Mouse (Mus musculus) c-Kit-positive CD71-negative TER-119-negative erythroid progenitor cells, embryonic 14.5 days (primary cell): Measurements from ENCODE around the gene Pgr15l.

ENCODE experiments used
- DNase-seq: peaks from one replicate; pipeline ENCODE4 v3.0.0-alpha.2; 2013; ENCODE audit warnings: low read depth

Pgr15l gene

DNA sequence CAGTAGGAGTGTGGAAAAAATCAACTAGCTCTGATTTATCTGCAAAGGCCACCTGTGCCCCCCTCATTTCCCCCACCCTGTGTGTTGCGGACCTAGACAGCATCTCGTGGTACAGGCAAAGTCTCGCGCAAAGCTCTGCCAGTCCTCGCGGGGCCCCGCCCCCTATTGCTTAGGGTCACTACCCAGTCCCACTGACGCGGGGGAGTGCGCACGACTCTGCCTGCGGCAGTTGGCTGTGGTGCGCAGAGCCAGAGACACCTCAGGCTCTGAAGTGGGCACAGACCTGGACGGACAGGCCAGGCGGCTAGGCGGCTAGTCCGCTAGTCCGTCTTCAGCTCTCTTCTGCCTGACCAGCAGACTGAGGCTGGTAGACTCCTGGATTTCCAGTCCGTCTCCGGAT lies at the start of gene Pgr15l:
Pgr15l (plus strand) TSS at position 228 of the 400 bp plus-strand sequence.
- no peak for DNase-seq

DNA sequence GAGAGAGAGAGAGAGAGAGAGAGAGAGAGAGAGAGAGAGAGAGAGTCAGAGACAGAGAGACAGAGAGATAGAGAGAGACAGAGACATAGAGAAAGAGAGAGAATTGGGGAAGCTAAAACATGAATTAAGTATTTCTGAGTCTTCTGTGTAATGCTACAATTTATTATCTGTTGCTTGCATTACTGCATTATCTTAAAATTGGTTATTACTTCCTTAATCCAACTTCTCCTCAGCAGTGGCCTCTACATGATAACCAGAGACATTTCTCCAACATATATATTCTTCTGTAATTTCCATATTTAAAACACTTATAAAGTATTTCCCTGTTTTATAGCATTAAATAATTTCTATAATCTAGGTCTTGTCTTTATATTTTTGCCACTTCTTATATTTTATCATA lies 44.9 kb upstream of the Pgr15l start:
- no peak for DNase-seq

DNA sequence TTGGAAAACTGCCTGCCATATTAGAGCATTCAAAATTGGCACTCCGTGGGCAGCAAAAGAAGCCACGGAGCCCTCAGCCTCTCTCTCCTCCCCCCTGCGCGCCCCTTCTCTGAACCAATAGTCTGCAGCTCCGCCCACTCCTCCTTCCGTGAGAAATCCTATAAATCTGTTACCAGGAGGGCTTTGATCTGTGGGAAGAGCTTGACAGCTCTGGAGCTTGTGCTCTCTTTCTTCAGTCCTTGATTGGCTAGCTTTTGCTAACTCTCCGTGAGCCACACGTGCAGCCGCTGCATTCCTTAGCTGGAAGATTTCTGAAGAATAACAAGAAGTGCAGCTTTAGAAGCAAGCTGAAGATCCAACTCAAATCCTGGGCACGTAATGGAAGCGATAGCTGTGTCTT lies 2.6 kb upstream of the Pgr15l start:
- DNase-seq: no peak
